Mouse (Mus musculus): ENCODE results near the gene Lhfpl1.

DNA sequence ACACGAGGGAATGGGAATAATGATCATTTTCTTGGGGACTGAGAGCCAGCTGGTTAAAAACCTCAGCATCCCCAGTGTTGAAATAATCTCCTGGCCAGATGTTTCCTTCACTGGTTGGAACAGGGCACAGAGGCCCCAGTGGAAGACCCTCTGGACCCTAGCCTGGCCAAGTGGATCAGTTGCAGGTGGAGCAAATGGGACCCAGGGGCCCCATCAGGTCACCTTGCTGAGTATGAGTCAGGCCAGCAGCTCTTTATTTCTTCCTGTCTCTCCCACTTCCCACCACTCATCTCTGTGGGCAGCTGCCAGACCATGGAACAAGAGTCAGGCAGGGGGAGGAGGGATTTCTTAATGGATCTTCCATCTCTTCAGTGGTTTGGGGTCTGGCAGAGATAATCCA, 12.7 kb downstream of the Lhfpl1 start:
- TF ChIP-seq CTCF (IDR thresholded peaks at IDR 0.05; ENCODE audit: control insufficient read depth, insufficient read depth, low read length) (no peak), POLR2A (IDR thresholded peaks at IDR 0.05; ENCODE audit: borderline replicate concordance, control insufficient read depth, low read depth, low read length) (no peak)
